Comparison of ENCODE assay signal across 23 mouse cellular contexts in genomic region chr14:122974854-122975570, GRCm38 (mm10). TPM values are rescaled to one million over a fixed set of nuclear protein-coding genes. Genes with fewer than 3 reads are reported as not detected.
DNase-seq lines count a peak whose midpoint lies in the region; ATAC-seq and TF ChIP-seq lines count a peak whose summit lies in the region.
"Had no signal": no experiment of that assay in that cellular context is flagged by ENCODE, and none has a peak within 500 bp of the region (broad histone marks: within the 10 kb centered on the region; RNA-seq: fewer than 3 reads in every experiment).

No protein-coding gene starts in this region.

- H3K4me2 ChIP-seq in hindbrain, embryonic 13.5 days = no peak overlapping the region
- H3K4me2 ChIP-seq in hindbrain, embryonic 14.5 days (replicated peaks) = no peak overlapping the region
- H3K4me2 ChIP-seq in neural tube, embryonic 12.5 days (replicated peaks) = no peak overlapping the region
- H3K4me2 ChIP-seq: forebrain, embryonic 13.5 days; hindbrain, embryonic 15.5 days; limb, embryonic 15.5 days; liver, embryonic 15.5 days; midbrain, embryonic 15.5 days had no signal

- 43% methylated on average over 3 of the region's 3 CpGs for WGBS in hindbrain, embryonic 13.5 days
- 38% methylated on average over 3 of the region's 3 CpGs for WGBS in hindbrain, embryonic 14.5 days
- 21% methylated on average over 3 of the region's 3 CpGs for WGBS in neural tube, embryonic 12.5 days

- peaks cover 17% of the 10 kb centered on the region for H3K4me1 ChIP-seq in hindbrain, embryonic 13.5 days (replicated peaks)
- H3K4me1 ChIP-seq in hindbrain, embryonic 14.5 days (replicated peaks; ENCODE audit: control insufficient read depth, insufficient read depth, low read length) = peaks cover 8% of the 10 kb centered on the region; the same call in 1 of the 2 replicates
- H3K4me1 ChIP-seq in neural tube, embryonic 12.5 days = peaks cover 15% of the 10 kb centered on the region; the same call in 1 of the 2 replicates
- H3K4me1 ChIP-seq: embryonic facial prominence, embryonic 10.5 days; liver, embryonic 15.5 days; midbrain, embryonic 15.5 days had no signal

- H3K9me3 ChIP-seq in hindbrain, embryonic 13.5 days = no peaks in the 10 kb centered on the region
- H3K9me3 ChIP-seq in hindbrain, embryonic 14.5 days (ENCODE audit: control insufficient read depth, low read length) = no peaks in the 10 kb centered on the region
- H3K9me3 ChIP-seq in neural tube, embryonic 12.5 days = no peaks in the 10 kb centered on the region
- H3K9me3 ChIP-seq: embryonic facial prominence, embryonic 10.5 days; forebrain, embryonic 13.5 days; hindbrain, embryonic 15.5 days; limb, embryonic 15.5 days; liver, embryonic 15.5 days; midbrain, embryonic 15.5 days had no signal

- H3K27ac ChIP-seq in hindbrain, embryonic 13.5 days = no peak overlapping the region
- no peak overlapping the region for H3K27ac ChIP-seq in hindbrain, embryonic 14.5 days
- H3K27ac ChIP-seq in layer of hippocampus, adult 2 months = peak overlapping the region; percentile 29; the same call in 1 of the 2 replicates
- no peak overlapping the region for H3K27ac ChIP-seq in neural tube, embryonic 12.5 days
- H3K27ac ChIP-seq: embryonic facial prominence, embryonic 10.5 days; forebrain, embryonic 13.5 days; hindbrain, embryonic 15.5 days; limb, embryonic 15.5 days; liver, embryonic 15.5 days; midbrain, embryonic 15.5 days; stomach, postnatal 0 days had no signal

- H3K27me3 ChIP-seq in hindbrain, embryonic 13.5 days = no peaks in the 10 kb centered on the region
- H3K27me3 ChIP-seq in hindbrain, embryonic 14.5 days (ENCODE audit: control insufficient read depth, insufficient read depth, low read length) = no peaks in the 10 kb centered on the region
- no peaks in the 10 kb centered on the region for H3K27me3 ChIP-seq in neural tube, embryonic 12.5 days (replicated peaks)
- H3K27me3 ChIP-seq: forebrain, embryonic 13.5 days; hindbrain, embryonic 15.5 days; limb, embryonic 15.5 days; liver, embryonic 15.5 days; midbrain, embryonic 15.5 days had no signal

- H3K36me3 ChIP-seq in hindbrain, embryonic 13.5 days = peaks cover 34% of the 10 kb centered on the region
- peaks cover 26% of the 10 kb centered on the region for H3K36me3 ChIP-seq in hindbrain, embryonic 14.5 days (replicated peaks; ENCODE audit: control insufficient read depth, insufficient read depth)
- peaks cover 31% of the 10 kb centered on the region for H3K36me3 ChIP-seq in neural tube, embryonic 12.5 days

- no peak for DNase-seq in hindbrain, embryonic 14.5 days (ENCODE audit: low spot score)
- DNase-seq in layer of hippocampus, adult 2 months (ENCODE audit: low spot score in 2 of 2) = no peak
- no peak for DNase-seq in layer of hippocampus, adult 9-10 months (ENCODE audit: low spot score)
- DNase-seq in NIH3T3 (ENCODE audit: low read depth) = peak; percentile 61
- no peak for DNase-seq in layer of hippocampus, postnatal 10 days (ENCODE audit: low spot score in 2 of 2)
- DNase-seq in layer of hippocampus, adult 18-20 months (ENCODE audit: low spot score in 2 of 2) = no peak
- DNase-seq: adrenal gland, adult 2 months; cerebellum, adult 8-10 months; gastrocnemius, postnatal 10 days; kidney, adult 11 months; layer of hippocampus, adult 9-11 months; lung, postnatal 10 days; right cerebral cortex, adult 18-20 months had no signal

- no peak overlapping the region for H3K4me3 ChIP-seq in hindbrain, embryonic 13.5 days
- H3K4me3 ChIP-seq in hindbrain, embryonic 14.5 days (replicated peaks; ENCODE audit: low read length) = no peak overlapping the region
- H3K4me3 ChIP-seq in layer of hippocampus, adult 2 months = no peak overlapping the region
- no peak overlapping the region for H3K4me3 ChIP-seq in neural tube, embryonic 12.5 days
- H3K4me3 ChIP-seq: embryonic facial prominence, embryonic 10.5 days; forebrain, embryonic 13.5 days; hindbrain, embryonic 15.5 days; limb, embryonic 15.5 days; liver, embryonic 15.5 days; midbrain, embryonic 15.5 days; myocyte had no signal

- no peak overlapping the region for H3K9ac ChIP-seq in hindbrain, embryonic 13.5 days
- no peak overlapping the region for H3K9ac ChIP-seq in hindbrain, embryonic 14.5 days
- no peak overlapping the region for H3K9ac ChIP-seq in neural tube, embryonic 12.5 days
- H3K9ac ChIP-seq: forebrain, embryonic 13.5 days; hindbrain, embryonic 15.5 days; limb, embryonic 15.5 days; liver, embryonic 15.5 days; midbrain, embryonic 15.5 days had no signal

- ATAC-seq in hindbrain, embryonic 13.5 days (ENCODE audit: low FRiP score) = 0 out of 2 replicates have a peak, but pooled peaks have one; percentile 27
- no peak for ATAC-seq in hindbrain, embryonic 14.5 days (ENCODE audit: low FRiP score)
- peak; percentile 84 for ATAC-seq in neural tube, embryonic 12.5 days (ENCODE audit: low FRiP score, low read depth)
- ATAC-seq: forebrain, embryonic 13.5 days; midbrain, embryonic 15.5 days had no signal

- no peak for TF ChIP-seq CTCF in layer of hippocampus, adult 2 months (conservative IDR thresholded peaks at IDR 0.05)

RNA-seq across cellular contexts. Expression of gene Tmtc4, which starts 8.8 kb away (rescaled TPM):
- polyA plus RNA-seq in hindbrain, embryonic 13.5 days (2015; fragmentation: Nextera tagmentation; extraction: Ambion mirVana) = 57.7 and 58.5 TPM in 2 replicates
- 66.5 and 69.0 TPM in 2 replicates for polyA plus RNA-seq in hindbrain, embryonic 14.5 days (2014; fragmentation: Nextera tagmentation; extraction: Ambion mirVana)
- 10 to 100 TPM; 19.0 to 23.0 TPM for total RNA-seq in layer of hippocampus, adult 2 months (2021)
- polyA plus RNA-seq in neural tube, embryonic 12.5 days (2016; fragmentation: Nextera tagmentation; extraction: Ambion mirVana) = 55.9 and 58.7 TPM in 2 replicates
- 10 to 100 TPM; 32.3 to 44.3 TPM for total RNA-seq in layer of hippocampus, postnatal 10 days (2021)
- 10 to 100 TPM; 18.3 to 26.8 TPM for total RNA-seq in layer of hippocampus, adult 18-20 months (2021)
